Mouse (Mus musculus) myocyte (in vitro differentiated cells): Measurements from ENCODE around the gene Trim59. TPM values are rescaled to one million over a fixed set of nuclear protein-coding genes. Genes with fewer than 3 reads are reported as not detected.

ENCODE experiments used
- H3K27me3 ChIP-seq: one replicate; pipeline ENCODE4 v1.6.1; 2011; ENCODE audit not compliant: control insufficient read depth, insufficient read depth, insufficient read length
- H3K36me3 ChIP-seq: one replicate; pipeline ENCODE4 v1.6.1; 2011; ENCODE audit not compliant: control insufficient read depth, insufficient read depth
- H3K4me2 ChIP-seq: one replicate; pipeline ENCODE4 v1.6.1; 2011; ENCODE audit warnings: low read depth, control low read depth
- H3K4me3 ChIP-seq: one replicate; pipeline ENCODE4 v1.5.1; 2011; ENCODE audit warnings: mild to moderate bottlenecking, control low read depth, moderate library complexity
- H3K79me2 ChIP-seq: one replicate; pipeline ENCODE4 v1.6.1; 2011; ENCODE audit not compliant: control insufficient read depth, insufficient read depth
- H3ac ChIP-seq: one replicate; pipeline ENCODE4 v1.6.1; 2011; ENCODE audit not compliant: control insufficient read depth, insufficient read length
- CEBPB ChIP-seq: IDR thresholded peaks from 2 replicates; pipeline ENCODE4 v1.6.1; 2011; ENCODE audit warnings: mild to moderate bottlenecking, moderate library complexity; ENCODE audit not compliant: poor library complexity, insufficient read depth, severe bottlenecking
- E2F4 ChIP-seq: IDR thresholded peaks from one replicate; pipeline ENCODE4 v1.6.1; 2011; ENCODE audit warnings: mild to moderate bottlenecking, control low read depth, moderate library complexity; ENCODE audit not compliant: insufficient read depth
- MAX ChIP-seq: IDR thresholded peaks from one replicate; pipeline ENCODE4 v1.6.1; 2011; ENCODE audit warnings: low read depth, mild to moderate bottlenecking, control low read depth
- MYOD1 ChIP-seq, 3 experiments: IDR thresholded peaks; one replicate each; pipeline ENCODE4 v1.6.1; 2011; ENCODE audit warnings: control low read depth in 2 of 3, low read depth in 2 of 3, mild to moderate bottlenecking in 2 of 3, moderate library complexity in 1 of 3; ENCODE audit not compliant: insufficient read length in 2 of 3, control insufficient read depth in 1 of 3
- MYOG ChIP-seq, 3 experiments: IDR thresholded peaks; one replicate each; pipeline ENCODE4 v1.6.1; 2011; ENCODE audit warnings: control low read depth in 2 of 3, low read depth in 2 of 3, mild to moderate bottlenecking in 2 of 3; ENCODE audit not compliant: insufficient read length in 2 of 3, control insufficient read depth in 1 of 3, insufficient read depth in 1 of 3
- POLR2A ChIP-seq: IDR thresholded peaks from one replicate; pipeline ENCODE4 v1.6.1; 2011; ENCODE audit warnings: low read depth, mild to moderate bottlenecking, control low read depth, moderate library complexity; ENCODE audit not compliant: insufficient read length
- POLR2AphosphoS2 ChIP-seq: IDR thresholded peaks from one replicate; pipeline ENCODE4 v1.6.1; 2011; ENCODE audit warnings: low read depth, control low read depth; ENCODE audit not compliant: insufficient read length
- REST ChIP-seq: IDR thresholded peaks from one replicate; pipeline ENCODE4 v1.6.1; 2011; ENCODE audit warnings: mild to moderate bottlenecking, control low read depth, moderate library complexity; ENCODE audit not compliant: insufficient read depth, insufficient read length
- SRF ChIP-seq: IDR thresholded peaks from one replicate; pipeline ENCODE4 v1.6.1; 2011; ENCODE audit warnings: low read depth; ENCODE audit not compliant: control insufficient read depth, insufficient read length
- TCF12 ChIP-seq: IDR thresholded peaks from one replicate; pipeline ENCODE4 v1.6.1; 2011; ENCODE audit warnings: mild to moderate bottlenecking, control low read depth; ENCODE audit not compliant: poor library complexity, insufficient read depth, severe bottlenecking
- TCF3 ChIP-seq: IDR thresholded peaks from one replicate; pipeline ENCODE4 v1.6.1; 2011; ENCODE audit warnings: low read depth, control low read depth; ENCODE audit not compliant: insufficient read length
- USF1 ChIP-seq: IDR thresholded peaks from one replicate; pipeline ENCODE4 v1.6.1; 2011; ENCODE audit warnings: low read depth, mild to moderate bottlenecking, control low read depth, moderate library complexity
- polyA plus RNA-seq: library from polyadenylated mRNA; unstranded; fragments of >200 nt; fragmentation: generic; extraction: Trizol; gene quantifications from one replicate; pipeline ENCODE4 v1.2.1, GENCODE M21; 2012; ENCODE audit warnings: missing spikeins

The Trim59 gene
- polyA plus RNA-seq, 1 experiment: 8.2 TPM

DNA sequence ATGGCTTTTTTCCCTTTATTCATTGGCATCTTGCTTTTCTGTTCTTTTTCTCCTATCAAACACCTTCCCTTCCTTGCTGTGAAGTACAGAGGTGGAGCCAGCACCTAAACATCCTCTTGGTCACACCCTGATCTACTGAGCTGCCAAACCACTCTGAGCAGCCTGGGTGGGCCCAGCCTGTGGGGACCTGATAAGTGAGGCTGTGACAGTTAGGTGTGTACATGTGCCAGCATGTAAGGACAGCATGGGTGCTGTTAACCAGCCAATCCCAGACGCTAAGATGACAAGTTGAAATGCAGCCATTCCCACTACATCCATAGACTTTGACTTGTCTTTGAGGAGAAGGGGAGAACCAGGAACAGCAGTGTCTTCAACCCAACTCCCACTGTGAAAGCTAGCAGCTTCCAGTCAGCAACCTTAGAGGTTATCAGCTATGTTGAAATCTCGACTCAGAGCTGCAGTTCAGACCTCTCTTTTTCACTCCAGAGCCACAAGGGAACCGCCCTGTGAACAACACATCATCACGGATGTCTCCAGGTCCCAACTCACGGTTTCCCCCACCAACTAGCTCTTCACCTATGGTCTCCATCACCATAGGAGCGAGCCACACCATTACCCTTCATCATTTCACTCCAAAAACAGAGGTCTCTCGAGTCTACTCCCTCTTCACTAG is 10.3 kb upstream of the Trim59 start:
- H3K79me2 ChIP-seq: no peaks in the 10 kb centered on the region

DNA sequence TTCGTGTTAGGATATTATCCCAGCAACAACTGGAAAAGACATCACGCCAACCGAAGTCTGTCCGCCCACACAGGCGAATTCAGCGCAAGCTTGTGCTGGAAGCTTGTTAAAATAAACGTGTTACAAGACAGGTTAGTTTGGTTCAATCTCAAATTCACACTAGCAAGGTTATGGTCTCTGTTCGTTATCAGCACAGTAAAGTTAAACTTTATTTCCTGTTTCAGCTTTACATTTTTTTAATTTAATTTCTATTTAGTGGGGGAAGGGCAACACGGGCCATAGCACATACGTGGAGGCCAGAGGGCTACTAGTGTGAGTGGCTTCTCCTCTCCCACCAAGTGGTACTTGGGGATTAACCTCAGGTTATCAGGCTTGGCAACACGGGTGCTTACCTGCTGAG is 7.3 kb upstream of the Trim59 start:
- Histone ChIP-seq H3K79me2 (no peaks in the 10 kb centered on the region), H3K4me2 (no peak overlapping the region), H3ac (no peak overlapping the region), H3K36me3 (no peaks in the 10 kb centered on the region), H3K27me3 (no peaks in the 10 kb centered on the region), H3K4me3 (no peak overlapping the region)
- no peak for TF ChIP-seq MYOG (IDR thresholded peaks at IDR 0.05; ENCODE audit: control insufficient read depth in 1 of 3, insufficient read depth in 1 of 3, insufficient read length in 2 of 3, low read depth in 2 of 3)
- no peak for TF ChIP-seq TCF3
- no peak for TF ChIP-seq SRF

More for the DNA sequence above, 10.3 kb upstream of the Trim59 start:
- no peaks in the 10 kb centered on the region for H3K36me3 ChIP-seq
- no peaks in the 10 kb centered on the region for H3K27me3 ChIP-seq
- no peak for TF ChIP-seq MYOD1 (IDR thresholded peaks at IDR 0.05; ENCODE audit: control insufficient read depth in 1 of 3, insufficient read length in 2 of 3, low read depth in 2 of 3)
- TF ChIP-seq E2F4: no peak
- TF ChIP-seq MAX: no peak
- TF ChIP-seq TCF12: no peak
- TF ChIP-seq SRF: no peak
- no peak for TF ChIP-seq POLR2A
- TF ChIP-seq CEBPB: no peak
- no peak for TF ChIP-seq USF1
- TF ChIP-seq TCF3: no peak
- no peak for TF ChIP-seq POLR2AphosphoS2
- no peak for TF ChIP-seq MYOG (IDR thresholded peaks at IDR 0.05; ENCODE audit: control insufficient read depth in 1 of 3, insufficient read depth in 1 of 3, insufficient read length in 2 of 3, low read depth in 2 of 3)
- no peak for TF ChIP-seq REST
- H3K4me2 ChIP-seq: no peak overlapping the region
- H3ac ChIP-seq: no peak overlapping the region
- H3K4me3 ChIP-seq: no peak overlapping the region

DNA sequence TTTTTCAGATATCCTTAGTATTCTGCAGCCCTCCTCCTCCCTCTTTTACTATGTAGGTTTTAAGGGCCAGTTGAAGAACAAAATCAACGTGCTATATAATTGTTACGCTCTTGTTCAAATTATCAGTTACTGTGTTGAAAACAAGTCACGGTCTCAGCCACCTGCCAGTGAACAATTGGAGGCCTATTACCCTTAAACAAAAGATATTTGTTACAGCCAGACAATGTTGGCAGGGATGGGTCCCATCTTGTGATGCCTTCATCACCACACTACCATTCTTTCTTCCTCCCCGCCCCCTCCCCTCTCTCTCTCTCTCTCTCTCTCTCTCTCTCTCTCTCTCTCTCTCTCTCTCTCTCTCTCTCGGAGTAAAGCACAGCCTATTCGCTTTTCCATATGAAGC is 4.5 kb upstream of the Trim59 start:
- Histone ChIP-seq H3K27me3 (no peaks in the 10 kb centered on the region), H3K4me3 (no peak overlapping the region)

GRCm38 (mm10) chr3:69047684-69048083 is 3.1 kb upstream of the Trim59 start:
- no peaks in the 10 kb centered on the region for H3K27me3 ChIP-seq
- TF ChIP-seq MYOD1 (IDR thresholded peaks at IDR 0.05; ENCODE audit: control insufficient read depth in 1 of 3, insufficient read length in 2 of 3, low read depth in 2 of 3) (no peak), CEBPB (no peak), REST (no peak), POLR2AphosphoS2 (no peak), E2F4 (no peak), POLR2A (no peak)
- H3ac ChIP-seq: no peak overlapping the region
- H3K4me3 ChIP-seq: no peak overlapping the region
- H3K4me2 ChIP-seq: no peak overlapping the region
- peaks cover 17% of the 10 kb centered on the region for H3K79me2 ChIP-seq
- H3K36me3 ChIP-seq: peaks cover 3% of the 10 kb centered on the region

More for the DNA sequence above, 4.5 kb upstream of the Trim59 start:
- Histone ChIP-seq H3K79me2 (peaks cover 4% of the 10 kb centered on the region), H3K36me3 (no peaks in the 10 kb centered on the region), H3K4me2 (no peak overlapping the region), H3ac (no peak overlapping the region)
- no peak for TF ChIP-seq E2F4
- no peak for TF ChIP-seq REST
- TF ChIP-seq MAX: no peak
- no peak for TF ChIP-seq POLR2A
- TF ChIP-seq USF1: no peak
- no peak for TF ChIP-seq MYOG (IDR thresholded peaks at IDR 0.05; ENCODE audit: control insufficient read depth in 1 of 3, insufficient read depth in 1 of 3, insufficient read length in 2 of 3, low read depth in 2 of 3)
- TF ChIP-seq SRF: no peak
- TF ChIP-seq TCF12: no peak
- TF ChIP-seq CEBPB: no peak
- TF ChIP-seq TCF3: no peak
- no peak for TF ChIP-seq POLR2AphosphoS2
- TF ChIP-seq MYOD1 (IDR thresholded peaks at IDR 0.05; ENCODE audit: control insufficient read depth in 1 of 3, insufficient read length in 2 of 3, low read depth in 2 of 3): no peak

GRCm38 (mm10) chr3:69046509-69046908 is 2.0 kb upstream of the Trim59 start:
- peak overlapping the region; percentile 59 for H3K4me3 ChIP-seq
- peaks cover 29% of the 10 kb centered on the region for H3K79me2 ChIP-seq
- no peak overlapping the region for H3ac ChIP-seq
- H3K27me3 ChIP-seq: no peaks in the 10 kb centered on the region
- H3K4me2 ChIP-seq: peak overlapping the region; percentile 99
- H3K36me3 ChIP-seq: peaks cover 13% of the 10 kb centered on the region
- TF ChIP-seq CEBPB (no peak), E2F4 (no peak), POLR2A (no peak), TCF3 (no peak), REST (no peak), MYOG (IDR thresholded peaks at IDR 0.05; ENCODE audit: control insufficient read depth in 1 of 3, insufficient read depth in 1 of 3, insufficient read length in 2 of 3, low read depth in 2 of 3) (no peak), MAX (no peak), TCF12 (no peak), MYOD1 (IDR thresholded peaks at IDR 0.05; ENCODE audit: control insufficient read depth in 1 of 3, insufficient read length in 2 of 3, low read depth in 2 of 3) (no peak), USF1 (no peak), SRF (no peak), POLR2AphosphoS2 (no peak)
